ENCODE assay signal across 21 mouse cellular contexts in genomic region chr8:93969626-93970340, GRCm38 (mm10). TPM values are rescaled to one million over a fixed set of nuclear protein-coding genes. Genes with fewer than 3 reads are reported as not detected.
DNase-seq lines count a peak whose midpoint lies in the region; ATAC-seq lines count a peak whose summit lies in the region.
"Had no signal": no experiment of that assay in that cellular context is flagged by ENCODE, and none has a peak within 500 bp of the region (broad histone marks: within the 10 kb centered on the region; RNA-seq: fewer than 3 reads in every experiment).

No protein-coding gene starts in this region.

- no peak for ATAC-seq in hindbrain, embryonic 16.5 days
- no peak for ATAC-seq in midbrain, embryonic 15.5 days (replicated peaks)
- ATAC-seq: CD4-positive, CD25-positive, alpha-beta regulatory T cell, adult 4 months; intestine, embryonic 16.5 days; liver, postnatal 0 days; lung, postnatal 0 days had no signal

- H3K27ac ChIP-seq in hindbrain, embryonic 10.5 days: 0 out of 2 replicates have a peak overlapping the region, but pooled peaks have one; percentile 16
- no peak overlapping the region for H3K27ac ChIP-seq in hindbrain, embryonic 16.5 days (ENCODE audit: low read depth, low read length)
- peak overlapping the region; percentile 48; the same call in 1 of the 2 replicates for H3K27ac ChIP-seq in midbrain, embryonic 15.5 days
- no peak overlapping the region for H3K27ac ChIP-seq in midbrain, embryonic 10.5 days (replicated peaks)
- H3K27ac ChIP-seq: heart, embryonic 10.5 days; macrophage; stomach, postnatal 0 days had no signal

- peaks cover 19% of the 10 kb centered on the region for H3K4me1 ChIP-seq in hindbrain, embryonic 10.5 days (replicated peaks)
- no peaks in the 10 kb centered on the region for H3K4me1 ChIP-seq in hindbrain, embryonic 16.5 days (ENCODE audit: control insufficient read depth, insufficient read depth, low read depth, low read length)
- H3K4me1 ChIP-seq in midbrain, embryonic 15.5 days: no peaks in the 10 kb centered on the region
- peaks cover 3% of the 10 kb centered on the region; the same call in 1 of the 2 replicates for H3K4me1 ChIP-seq in midbrain, embryonic 10.5 days

- no peaks in the 10 kb centered on the region for H3K9me3 ChIP-seq in hindbrain, embryonic 10.5 days
- H3K9me3 ChIP-seq in hindbrain, embryonic 16.5 days (ENCODE audit: control insufficient read depth, low read length): no peaks in the 10 kb centered on the region
- H3K9me3 ChIP-seq in midbrain, embryonic 15.5 days: no peaks in the 10 kb centered on the region
- no peaks in the 10 kb centered on the region for H3K9me3 ChIP-seq in midbrain, embryonic 10.5 days (replicated peaks)
- H3K9me3 ChIP-seq: heart, embryonic 10.5 days had no signal

- DNase-seq in cerebellum, postnatal 4 days (ENCODE audit: low spot score in 2 of 2): peak; percentile 1 to 14
- DNase-seq in cerebellum, adult 18-20 months: no peak
- no peak for DNase-seq in hindbrain, embryonic 10.5 days (ENCODE audit: low spot score)
- no peak for DNase-seq in midbrain, embryonic 10.5 days (ENCODE audit: low spot score)
- DNase-seq in adipocyte (ENCODE audit: low spot score): peak; percentile 31
- DNase-seq: adrenal gland, postnatal 36 days; cerebellum, postnatal 36 days; kidney, adult 9 months; kidney, postnatal 14 days; liver, postnatal 0 days; right cerebral cortex, postnatal 14 days; thymus, adult 2 months had no signal

- H3K27me3 ChIP-seq in hindbrain, embryonic 10.5 days (ENCODE audit: insufficient read depth, poor library complexity, severe bottlenecking): no peaks in the 10 kb centered on the region
- H3K27me3 ChIP-seq in hindbrain, embryonic 16.5 days (replicated peaks; ENCODE audit: control insufficient read depth, insufficient read depth, low read length): no peaks in the 10 kb centered on the region
- no peaks in the 10 kb centered on the region for H3K27me3 ChIP-seq in midbrain, embryonic 15.5 days (replicated peaks)
- H3K27me3 ChIP-seq in midbrain, embryonic 10.5 days (ENCODE audit: low read depth, poor library complexity, severe bottlenecking): no peaks in the 10 kb centered on the region

- WGBS in hindbrain, embryonic 10.5 days: 71% methylated on average over 7 of the region's 7 CpGs
- WGBS in hindbrain, embryonic 16.5 days: 73% methylated on average over 7 of the region's 7 CpGs
- WGBS in midbrain, embryonic 15.5 days: 84% methylated on average over 7 of the region's 7 CpGs
- WGBS in midbrain, embryonic 10.5 days: 80% methylated on average over 7 of the region's 7 CpGs

- no peak overlapping the region for H3K4me3 ChIP-seq in hindbrain, embryonic 10.5 days
- H3K4me3 ChIP-seq in hindbrain, embryonic 16.5 days (ENCODE audit: low read length): no peak overlapping the region
- no peak overlapping the region for H3K4me3 ChIP-seq in midbrain, embryonic 15.5 days
- H3K4me3 ChIP-seq in midbrain, embryonic 10.5 days: no peak overlapping the region
- H3K4me3 ChIP-seq: heart, embryonic 10.5 days had no signal

- H3K4me2 ChIP-seq in hindbrain, embryonic 16.5 days (ENCODE audit: low read length): no peak overlapping the region
- H3K4me2 ChIP-seq in midbrain, embryonic 15.5 days: no peak overlapping the region
- H3K4me2 ChIP-seq: liver, embryonic 11.5 days had no signal

- H3K9ac ChIP-seq in hindbrain, embryonic 16.5 days (ENCODE audit: low read depth, low read length): no peak overlapping the region
- H3K9ac ChIP-seq in midbrain, embryonic 15.5 days: no peak overlapping the region
- H3K9ac ChIP-seq: liver, postnatal 0 days had no signal

- H3K36me3 ChIP-seq in hindbrain, embryonic 10.5 days: peaks cover 66% of the 10 kb centered on the region
- peaks cover 39% of the 10 kb centered on the region for H3K36me3 ChIP-seq in hindbrain, embryonic 16.5 days (ENCODE audit: control insufficient read depth, insufficient read depth, low read length)
- peaks cover 51% of the 10 kb centered on the region for H3K36me3 ChIP-seq in midbrain, embryonic 15.5 days (replicated peaks)
- peaks cover 64% of the 10 kb centered on the region for H3K36me3 ChIP-seq in midbrain, embryonic 10.5 days

RNA-seq across cellular contexts. Expression of gene Amfr, which starts 42.9 kb away (rescaled TPM):
- 41.4 and 48.4 TPM in 2 replicates for polyA plus RNA-seq in hindbrain, embryonic 10.5 days (2016; fragmentation: Nextera tagmentation; extraction: Ambion mirVana)
- 57.4 and 71.5 TPM in 2 replicates for polyA plus RNA-seq in hindbrain, embryonic 16.5 days (2015; fragmentation: Nextera tagmentation; extraction: Ambion mirVana)
- 74.9 and 79.0 TPM in 2 replicates for polyA plus RNA-seq in midbrain, embryonic 15.5 days (2015; fragmentation: Nextera tagmentation; extraction: Ambion mirVana)
- 47.0 and 50.8 TPM in 2 replicates for polyA plus RNA-seq in midbrain, embryonic 10.5 days (2016; fragmentation: Nextera tagmentation; extraction: Ambion mirVana)

Comparison
In these comparisons a context has a peak if more than half of its experiments do, and no peak if none do; other contexts are left out.
1. DNase-seq: peak in cerebellum, postnatal 4 days (2 of 2) and adipocyte (single experiment); none in cerebellum, adult 18-20 months (0 of 2), hindbrain, embryonic 10.5 days (single experiment) and midbrain, embryonic 10.5 days (single experiment).
2. H3K27ac ChIP-seq: peak in hindbrain, embryonic 10.5 days (single experiment) and midbrain, embryonic 15.5 days (single experiment); none in hindbrain, embryonic 16.5 days (single experiment) and midbrain, embryonic 10.5 days (single experiment).